Mouse (Mus musculus): Measurements from ENCODE around the gene Grwd1. TPM values are rescaled to one million over a fixed set of nuclear protein-coding genes. Genes with fewer than 3 reads are reported as not detected.

Gene Grwd1
- polyA plus RNA-seq, 1 experiment from 2014 or later, result 43.9 TPM

DNA sequence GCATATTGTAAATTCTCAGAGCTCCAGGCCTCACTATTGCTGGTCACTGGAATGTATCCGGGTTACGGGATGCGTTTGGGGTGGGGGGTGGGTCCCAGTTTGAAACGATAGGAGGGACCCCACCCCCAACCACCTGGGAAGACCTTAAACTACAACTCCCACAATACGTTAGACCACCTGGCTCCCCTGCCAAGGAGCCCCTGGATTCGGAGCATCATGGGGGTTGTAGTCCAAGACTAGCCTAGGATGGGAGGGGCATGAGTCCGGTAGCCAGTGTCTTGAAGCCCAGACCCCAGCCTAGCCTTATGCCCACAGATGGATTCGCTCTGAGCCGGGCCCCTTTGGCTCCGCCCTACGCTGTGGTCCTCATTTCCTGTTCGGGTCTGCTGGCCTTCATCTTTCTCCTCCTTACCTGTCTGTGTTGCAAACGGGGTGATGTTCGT is 44.6 kb downstream of the Grwd1 start:
- Histone ChIP-seq H3K9ac (peak overlapping the region; percentile 9; the same call in 1 of the 2 replicates), H3K4me2 (peak overlapping the region; percentile 87), H3K9me3 (replicated peaks) (no peaks in the 10 kb centered on the region), H3K27ac (ENCODE audit: poor library complexity, severe bottlenecking) (no peak overlapping the region), H3K36me3 (0 out of 2 replicates have a peak, but pooled peaks cover 5% of the 10 kb centered on the region), H3K27me3 (replicated peaks) (peaks cover 62% of the 10 kb centered on the region), H3K4me3 (peak overlapping the region; percentile 60), H3K4me1 (replicated peaks) (peaks cover 29% of the 10 kb centered on the region)
- 1% methylated on average over 14 of the region's 14 CpGs for WGBS
- ATAC-seq (ENCODE audit: insufficient number of reproducible peaks, low FRiP score), result peak; percentile 26

- WGBS, result under 1% methylated on average over 41 of the region's 42 CpGs
- H3K4me2 ChIP-seq, result peak overlapping the region; percentile 87
- ATAC-seq (ENCODE audit: insufficient number of reproducible peaks, low FRiP score), result peak; percentile 5; the same call in 1 of the 2 replicates
- H3K36me3 ChIP-seq, result 0 out of 2 replicates have a peak, but pooled peaks cover 5% of the 10 kb centered on the region
- H3K4me1 ChIP-seq (replicated peaks), result peaks cover 24% of the 10 kb centered on the region
- H3K27ac ChIP-seq (ENCODE audit: poor library complexity, severe bottlenecking), result no peak overlapping the region
- peaks cover 68% of the 10 kb centered on the region for H3K27me3 ChIP-seq (replicated peaks)
- peak overlapping the region; percentile 60 for H3K4me3 ChIP-seq
- no peaks in the 10 kb centered on the region for H3K9me3 ChIP-seq (replicated peaks)
- peak overlapping the region; percentile 67 for H3K9ac ChIP-seq
Measured at GRCm38 (mm10) chr7:45785388-45786135, 45.2 kb downstream of the Grwd1 start.

DNA sequence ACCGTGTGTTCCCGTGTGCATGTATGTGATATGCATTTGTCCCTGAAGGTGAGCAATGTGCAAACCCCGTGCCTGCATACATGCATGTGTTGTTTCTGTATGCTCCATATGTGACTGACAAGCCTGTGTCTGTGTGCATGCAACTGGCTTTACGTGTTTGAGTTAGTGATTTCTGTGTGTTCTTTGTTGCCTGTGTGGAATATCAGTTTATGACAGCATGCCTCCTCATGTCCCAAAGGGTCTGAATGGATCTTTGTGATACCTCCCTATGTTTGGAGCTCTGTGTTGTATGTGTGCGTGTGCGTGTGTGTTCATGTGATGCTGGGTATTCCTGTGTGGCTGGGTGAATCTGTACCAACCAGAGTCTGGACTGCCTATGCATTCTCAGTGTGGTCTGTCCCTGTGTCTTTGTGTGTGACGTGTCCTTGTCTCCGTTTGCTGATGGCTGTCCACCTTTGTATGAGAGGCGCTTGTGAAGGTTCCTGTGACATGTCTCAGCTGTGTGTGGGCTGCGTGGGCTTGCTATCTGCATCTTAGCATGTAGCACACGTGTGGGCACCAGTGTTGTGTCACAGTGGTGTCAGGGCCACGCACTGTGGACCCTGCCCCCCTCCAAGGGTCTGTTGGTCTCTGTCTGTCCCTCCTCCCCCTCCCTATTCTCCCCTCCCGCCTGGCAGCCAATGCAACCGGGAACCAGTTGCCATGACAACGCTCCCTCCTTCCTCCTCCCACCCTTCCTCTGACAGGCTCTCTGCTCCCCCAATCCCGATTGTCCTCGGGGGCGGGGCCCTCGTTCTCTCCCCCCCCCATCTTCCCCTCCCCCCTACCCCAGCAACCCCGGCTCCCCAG is 46.0 kb downstream of the Grwd1 start, which contains the start of gene Sult2b1:
Gene Sult2b1, minus strand, starts transcription at position 146 of the 849 bp plus-strand sequence.
- H3K27ac ChIP-seq (ENCODE audit: poor library complexity, severe bottlenecking), result no peak within 1 kb of the TSS

DNA sequence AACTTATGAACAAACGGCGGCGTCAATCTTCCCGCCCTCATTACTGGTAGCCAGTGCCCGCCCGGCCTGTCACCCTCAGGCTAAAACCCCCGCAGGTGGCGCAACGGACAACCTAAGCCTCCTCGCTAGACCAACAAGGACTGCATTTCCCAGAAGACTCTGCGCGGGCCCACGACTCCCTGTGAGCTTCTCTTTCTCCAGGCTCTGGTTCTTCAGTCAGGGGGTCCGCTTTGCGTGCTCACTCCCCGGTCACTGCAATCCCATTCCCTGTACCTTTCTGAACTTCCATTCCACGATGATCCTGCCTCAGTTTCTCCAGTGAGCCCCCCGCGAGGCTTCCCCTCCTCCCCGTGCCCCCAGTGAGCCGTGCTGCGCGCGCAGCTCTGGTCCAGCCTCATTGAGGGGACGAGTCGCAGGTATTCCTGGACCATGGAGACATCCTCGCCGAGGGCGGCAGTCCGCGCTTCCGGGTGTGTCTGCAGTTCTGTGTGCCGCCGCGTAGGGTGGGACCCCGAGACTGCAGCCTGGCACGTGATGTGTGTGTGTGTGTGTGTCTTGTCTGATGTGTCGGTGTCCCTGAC is 47.1 kb downstream of the Grwd1 start, which contains the start of gene Lmtk3:
Gene Lmtk3, plus strand, starts transcription at position 228 of the 581 bp plus-strand sequence.
- H3K4me1 ChIP-seq (replicated peaks), result peaks cover 32% of the 10 kb centered on the region
- H3K4me2 ChIP-seq, result peak within 1 kb of the TSS; percentile 80
- H3K27ac ChIP-seq (ENCODE audit: poor library complexity, severe bottlenecking), result no peak within 1 kb of the TSS
- peak within 1 kb of the TSS; percentile 66 for H3K9ac ChIP-seq
- peak within 1 kb of the TSS; percentile 57 for H3K4me3 ChIP-seq
- H3K27me3 ChIP-seq (replicated peaks), result peaks cover 82% of the 10 kb centered on the region
- no peaks in the 10 kb centered on the region for H3K36me3 ChIP-seq
- ATAC-seq (ENCODE audit: insufficient number of reproducible peaks, low FRiP score), result peak; percentile 40; the same call in 1 of the 2 replicates
- H3K9me3 ChIP-seq (replicated peaks), result no peaks in the 10 kb centered on the region
- 1% methylated on average over 38 of the region's 38 CpGs for WGBS

More for the DNA sequence above, 46.0 kb downstream of the Grwd1 start, which contains the start of gene Sult2b1:
- Histone ChIP-seq H3K4me3 (peak within 1 kb of the TSS; percentile 60), H3K36me3 (0 out of 2 replicates have a peak, but pooled peaks cover under 1% of the 10 kb centered on the region), H3K9me3 (replicated peaks) (no peaks in the 10 kb centered on the region), H3K4me1 (replicated peaks) (peaks cover 21% of the 10 kb centered on the region), H3K9ac (peak within 1 kb of the TSS; percentile 67), H3K4me2 (peak within 1 kb of the TSS; percentile 87), H3K27me3 (replicated peaks) (peaks cover 73% of the 10 kb centered on the region)
- no peak for ATAC-seq (ENCODE audit: insufficient number of reproducible peaks, low FRiP score)
- WGBS, result 23% methylated on average over 20 of the region's 20 CpGs

DNA sequence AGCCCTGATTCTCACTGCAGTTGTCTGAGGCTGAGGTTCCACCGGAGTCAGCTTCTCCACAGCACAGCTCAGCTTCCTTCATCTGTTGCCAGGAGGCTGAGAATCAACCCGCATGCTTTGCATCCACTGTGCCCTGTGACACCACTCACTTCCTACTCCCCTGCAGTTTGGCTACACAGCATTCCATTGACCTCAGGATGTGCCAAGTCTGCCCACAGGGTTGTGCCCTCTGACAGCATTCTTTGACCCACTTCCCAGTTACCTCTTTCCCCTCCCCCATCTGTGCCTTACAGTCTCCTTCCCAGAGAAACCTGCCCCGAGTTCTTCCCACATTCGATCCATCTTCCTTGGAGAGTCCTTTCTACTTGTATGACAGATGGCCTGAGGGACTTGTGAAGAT is 48.5 kb downstream of the Grwd1 start:
- ATAC-seq (ENCODE audit: insufficient number of reproducible peaks, low FRiP score), result no peak
- Histone ChIP-seq H3K36me3 (no peaks in the 10 kb centered on the region), H3K4me1 (replicated peaks) (peaks cover 32% of the 10 kb centered on the region), H3K4me2 (no peak overlapping the region), H3K27ac (ENCODE audit: poor library complexity, severe bottlenecking) (no peak overlapping the region), H3K4me3 (no peak overlapping the region), H3K9ac (no peak overlapping the region), H3K27me3 (replicated peaks) (peaks cover 75% of the 10 kb centered on the region), H3K9me3 (replicated peaks) (no peaks in the 10 kb centered on the region)
- WGBS, result 64% methylated on average over 4 of the region's 4 CpGs

GRCm38 (mm10) chr7:45779081-45779641 is 51.6 kb downstream of the Grwd1 start:
- Histone ChIP-seq H3K4me1 (replicated peaks) (peaks cover 15% of the 10 kb centered on the region), H3K36me3 (no peaks in the 10 kb centered on the region), H3K27ac (ENCODE audit: poor library complexity, severe bottlenecking) (no peak overlapping the region), H3K27me3 (replicated peaks) (peaks cover 51% of the 10 kb centered on the region), H3K4me3 (peak overlapping the region; percentile 1; the same call in 1 of the 2 replicates), H3K9me3 (replicated peaks) (peaks cover 3% of the 10 kb centered on the region; the same call in 1 of the 2 replicates), H3K4me2 (peak overlapping the region; percentile 56), H3K9ac (0 out of 2 replicates have a peak overlapping the region, but pooled peaks have one; percentile 14)
- no peak; the same call in 1 of the 2 replicates for ATAC-seq (ENCODE audit: insufficient number of reproducible peaks, low FRiP score)
- 20% methylated on average over 22 of the region's 22 CpGs for WGBS

GRCm38 (mm10) chr7:45775237-45775636 is 55.5 kb downstream of the Grwd1 start:
- Histone ChIP-seq H3K27me3 (replicated peaks) (peaks cover 40% of the 10 kb centered on the region), H3K9ac (no peak overlapping the region), H3K4me2 (no peak overlapping the region), H3K27ac (ENCODE audit: poor library complexity, severe bottlenecking) (no peak overlapping the region), H3K4me1 (replicated peaks) (0 out of 2 replicates have a peak, but pooled peaks cover 11% of the 10 kb centered on the region), H3K9me3 (replicated peaks) (peaks cover 3% of the 10 kb centered on the region; the same call in 1 of the 2 replicates), H3K4me3 (no peak overlapping the region), H3K36me3 (no peaks in the 10 kb centered on the region)
- no peak for ATAC-seq (ENCODE audit: insufficient number of reproducible peaks, low FRiP score)
- 64% methylated on average over 7 of the region's 7 CpGs for WGBS

Other genes starting within 250 kb of the Grwd1 start
- gene Fgf21, start 215.5 kb downstream of the Grwd1 start, polyA plus RNA-seq (2016; fragmentation: Nextera tagmentation; extraction: Ambion mirVana), result not detected in 2 replicates
- gene Fut1, start 213.7 kb downstream of the Grwd1 start, polyA plus RNA-seq (2016; fragmentation: Nextera tagmentation; extraction: Ambion mirVana), result not detected in 2 replicates
- 0.35 and 0.65 TPM in 2 replicates for gene Izumo1, start 209.1 kb downstream of the Grwd1 start, polyA plus RNA-seq (2016; fragmentation: Nextera tagmentation; extraction: Ambion mirVana)
- 36.1 and 38.1 TPM in 2 replicates for gene Rasip1, start 203.5 kb downstream of the Grwd1 start, polyA plus RNA-seq (2016; fragmentation: Nextera tagmentation; extraction: Ambion mirVana)
- gene Mamstr, start 191.0 kb downstream of the Grwd1 start, polyA plus RNA-seq (2016; fragmentation: Nextera tagmentation; extraction: Ambion mirVana), result 3.3 and 5.4 TPM in 2 replicates
- gene Fut2, start 164.6 kb downstream of the Grwd1 start, polyA plus RNA-seq (2016; fragmentation: Nextera tagmentation; extraction: Ambion mirVana), result 0.77 TPM in 2 replicates
- gene Ntn5, start 146.9 kb downstream of the Grwd1 start, polyA plus RNA-seq (2016; fragmentation: Nextera tagmentation; extraction: Ambion mirVana), result not detected in 2 replicates
- 0.18 and 0.49 TPM in 2 replicates for gene Sec1, start 136.5 kb downstream of the Grwd1 start, polyA plus RNA-seq (2016; fragmentation: Nextera tagmentation; extraction: Ambion mirVana)
- 5.4 and 5.8 TPM in 2 replicates for gene Car11, start 131.1 kb downstream of the Grwd1 start, polyA plus RNA-seq (2016; fragmentation: Nextera tagmentation; extraction: Ambion mirVana)
- gene Dbp, start 125.9 kb downstream of the Grwd1 start, polyA plus RNA-seq (2016; fragmentation: Nextera tagmentation; extraction: Ambion mirVana), result 4.1 and 5.3 TPM in 2 replicates
- 603 and 625 TPM in 2 replicates for gene Rpl18, start 115.5 kb downstream of the Grwd1 start, polyA plus RNA-seq (2016; fragmentation: Nextera tagmentation; extraction: Ambion mirVana)
- 18.5 and 20.0 TPM in 2 replicates for gene Sphk2, start 112.9 kb downstream of the Grwd1 start, polyA plus RNA-seq (2016; fragmentation: Nextera tagmentation; extraction: Ambion mirVana)
- gene Fam83e, start 109.7 kb downstream of the Grwd1 start, polyA plus RNA-seq (2016; fragmentation: Nextera tagmentation; extraction: Ambion mirVana), result 0.29 and 0.33 TPM in 2 replicates
- gene Spaca4, start 105.1 kb downstream of the Grwd1 start, polyA plus RNA-seq (2016; fragmentation: Nextera tagmentation; extraction: Ambion mirVana), result not detected in 2 replicates
- gene Lmtk3, start 47.2 kb downstream of the Grwd1 start, polyA plus RNA-seq (2016; fragmentation: Nextera tagmentation; extraction: Ambion mirVana), result 0.53 and 0.86 TPM in 2 replicates
- gene Sult2b1, start 46.3 kb downstream of the Grwd1 start, polyA plus RNA-seq (2016; fragmentation: Nextera tagmentation; extraction: Ambion mirVana), result 0.23 and 0.40 TPM in 2 replicates
- 108 and 115 TPM in 2 replicates for gene Cyth2, start 16.4 kb downstream of the Grwd1 start, polyA plus RNA-seq (2016; fragmentation: Nextera tagmentation; extraction: Ambion mirVana)
- 0.63 and 0.70 TPM in 2 replicates for gene Kcnj14, start 6.2 kb downstream of the Grwd1 start, polyA plus RNA-seq (2016; fragmentation: Nextera tagmentation; extraction: Ambion mirVana)
- gene Kdelr1, start 41.8 kb upstream of the Grwd1 start, polyA plus RNA-seq (2016; fragmentation: Nextera tagmentation; extraction: Ambion mirVana), result 53.4 and 55.5 TPM in 2 replicates
- 0.37 and 0.42 TPM in 2 replicates for gene Grin2d, start 47.4 kb upstream of the Grwd1 start, polyA plus RNA-seq (2016; fragmentation: Nextera tagmentation; extraction: Ambion mirVana)
- 0.89 and 1.2 TPM in 2 replicates for gene Syngr4, start 65.8 kb upstream of the Grwd1 start, polyA plus RNA-seq (2016; fragmentation: Nextera tagmentation; extraction: Ambion mirVana)
- gene Tmem143, start 66.0 kb upstream of the Grwd1 start, polyA plus RNA-seq (2016; fragmentation: Nextera tagmentation; extraction: Ambion mirVana), result 5.8 and 7.2 TPM in 2 replicates
- gene Emp3, start 90.5 kb upstream of the Grwd1 start, polyA plus RNA-seq (2016; fragmentation: Nextera tagmentation; extraction: Ambion mirVana), result 63.1 and 69.0 TPM in 2 replicates
- gene Ccdc114, start 93.1 kb upstream of the Grwd1 start, polyA plus RNA-seq (2016; fragmentation: Nextera tagmentation; extraction: Ambion mirVana), result 2.4 and 3.5 TPM in 2 replicates
- 0.06 and 0.22 TPM in 2 replicates for gene Abcc6, start 199.4 kb upstream of the Grwd1 start, polyA plus RNA-seq (2016; fragmentation: Nextera tagmentation; extraction: Ambion mirVana)
- gene Nomo1, start 202.8 kb upstream of the Grwd1 start, polyA plus RNA-seq (2016; fragmentation: Nextera tagmentation; extraction: Ambion mirVana), result 47.8 and 54.4 TPM in 2 replicates

All from heart, embryonic 12.5 days (tissue).